Mouse (Mus musculus): ENCODE results near the gene Tmem132b. TPM values are rescaled to one million over a fixed set of nuclear protein-coding genes. Genes with fewer than 3 reads are reported as not detected.

Tmem132b gene
- polyA plus RNA-seq, 1 experiment from 2014 or later = 0.41 TPM

DNA sequence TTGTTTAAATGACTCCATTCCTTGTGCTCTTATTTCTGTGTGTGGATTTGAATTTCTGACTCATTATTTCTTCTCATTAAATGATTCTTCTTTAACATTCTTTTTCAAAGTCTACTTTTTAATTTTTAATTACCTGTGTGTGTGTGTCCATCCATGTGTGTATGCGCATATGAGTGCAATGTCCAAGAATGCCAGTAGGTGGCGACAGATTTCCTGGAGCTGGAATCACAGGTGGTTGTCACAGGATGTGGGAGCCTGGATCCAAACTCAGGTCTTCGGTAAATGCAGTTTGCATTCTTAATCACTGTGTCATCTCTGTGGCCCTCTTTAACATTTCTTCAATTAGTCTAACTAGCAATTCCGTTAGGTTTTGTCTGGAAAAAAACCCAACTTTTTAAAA lies 240.7 kb downstream of the Tmem132b start:
- Histone ChIP-seq H3K9me3 (no peaks in the 10 kb centered on the region; the same call in 1 of the 2 replicates), H3K27me3 (ENCODE audit: insufficient read depth, poor library complexity, severe bottlenecking) (no peaks in the 10 kb centered on the region), H3K36me3 (no peaks in the 10 kb centered on the region), H3K4me1 (replicated peaks) (no peaks in the 10 kb centered on the region), H3K4me3 (no peak overlapping the region), H3K27ac (no peak overlapping the region)
- 92% methylated on average over 4 of the region's 4 CpGs for WGBS
- DNase-seq (ENCODE audit: low spot score) = no peak

DNA sequence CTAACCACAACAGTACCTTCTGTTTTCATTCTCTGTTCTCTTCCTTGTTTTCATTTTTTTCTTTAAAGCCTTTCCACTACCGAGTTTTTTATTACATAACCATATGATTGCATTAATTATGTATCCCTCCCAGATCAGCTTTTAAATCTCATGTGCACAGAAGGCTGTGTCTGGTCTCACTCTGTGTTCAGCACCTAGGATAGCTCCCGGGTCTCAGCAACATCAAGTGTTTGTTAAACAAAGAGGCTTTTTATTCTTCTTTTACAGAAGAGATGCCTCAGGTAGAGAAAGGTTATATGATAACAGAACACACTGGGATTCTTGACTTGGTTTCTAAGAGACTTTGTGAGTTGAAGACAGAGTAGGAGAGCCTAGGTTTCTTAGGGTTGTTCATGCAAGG lies 241.2 kb downstream of the Tmem132b start:
- DNase-seq (ENCODE audit: low spot score) = no peak
- Histone ChIP-seq H3K36me3 (no peaks in the 10 kb centered on the region), H3K9me3 (no peaks in the 10 kb centered on the region; the same call in 1 of the 2 replicates), H3K27ac (no peak overlapping the region), H3K4me3 (no peak overlapping the region), H3K4me1 (replicated peaks) (no peaks in the 10 kb centered on the region), H3K27me3 (ENCODE audit: insufficient read depth, poor library complexity, severe bottlenecking) (no peaks in the 10 kb centered on the region)
- WGBS = 51% methylated on average over 2 of the region's 2 CpGs

GRCm38 (mm10) chr5:125780332-125780731 lies 248.8 kb downstream of the Tmem132b start:
- Histone ChIP-seq H3K27ac (no peak overlapping the region), H3K4me1 (replicated peaks) (no peaks in the 10 kb centered on the region), H3K9me3 (peaks cover 11% of the 10 kb centered on the region), H3K27me3 (ENCODE audit: insufficient read depth, poor library complexity, severe bottlenecking) (no peaks in the 10 kb centered on the region), H3K36me3 (no peaks in the 10 kb centered on the region), H3K4me3 (no peak overlapping the region)
- no peak for DNase-seq (ENCODE audit: low spot score)
- WGBS = 95% methylated on average over 1 of the region's 1 CpGs

DNA sequence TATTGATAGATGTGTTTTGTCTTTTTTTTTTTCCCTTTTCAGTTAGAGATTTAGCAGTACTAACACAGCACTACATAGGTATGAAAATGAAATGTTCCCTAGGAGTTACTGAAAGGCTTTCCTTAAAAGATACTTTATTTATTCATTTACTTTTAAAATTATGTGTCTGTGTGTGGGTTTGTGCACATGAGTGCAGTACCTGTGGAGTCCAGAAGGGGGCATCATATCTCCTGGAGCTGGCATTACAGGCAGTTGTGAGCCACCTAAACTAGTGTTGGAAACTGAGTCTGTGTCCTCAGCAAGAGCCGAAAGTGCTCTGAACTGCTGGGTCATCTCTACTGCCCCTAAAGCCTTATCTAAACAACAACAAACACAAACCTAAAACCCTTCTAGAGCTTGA lies 261.1 kb downstream of the Tmem132b start:
- H3K4me1 ChIP-seq (replicated peaks) = no peaks in the 10 kb centered on the region
- DNase-seq (ENCODE audit: low spot score) = no peak
- no peak overlapping the region for H3K4me3 ChIP-seq
- H3K36me3 ChIP-seq = no peaks in the 10 kb centered on the region
- WGBS = 97% methylated on average over 1 of the region's 1 CpGs
- H3K27ac ChIP-seq = no peak overlapping the region
- H3K9me3 ChIP-seq = no peaks in the 10 kb centered on the region
- no peaks in the 10 kb centered on the region for H3K27me3 ChIP-seq (ENCODE audit: insufficient read depth, poor library complexity, severe bottlenecking)

DNA sequence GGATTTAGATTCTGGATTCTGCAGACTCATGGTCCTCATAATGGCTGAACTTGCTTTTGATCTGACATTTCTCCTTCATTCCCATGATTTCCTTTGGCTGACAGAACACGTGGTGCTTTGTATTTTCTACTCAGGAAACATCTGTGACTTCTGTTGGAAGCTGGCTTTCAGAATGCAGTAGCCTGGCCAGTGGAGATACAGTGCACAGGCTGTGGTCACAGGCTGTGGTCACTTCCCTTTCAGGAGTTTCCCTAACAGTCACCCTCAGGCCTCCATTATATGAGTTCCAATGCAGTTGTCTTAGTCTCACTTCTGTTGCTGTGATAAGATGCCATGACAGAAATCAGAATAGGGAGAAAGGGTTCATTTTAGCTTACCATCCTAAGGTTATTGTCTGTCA lies 262.7 kb downstream of the Tmem132b start:
- Histone ChIP-seq H3K9me3 (no peaks in the 10 kb centered on the region), H3K27me3 (ENCODE audit: insufficient read depth, poor library complexity, severe bottlenecking) (no peaks in the 10 kb centered on the region), H3K4me1 (replicated peaks) (no peaks in the 10 kb centered on the region), H3K4me3 (no peak overlapping the region), H3K36me3 (no peaks in the 10 kb centered on the region), H3K27ac (no peak overlapping the region)
- WGBS = 68% methylated on average over 1 of the region's 1 CpGs
- DNase-seq (ENCODE audit: low spot score) = no peak

GRCm38 (mm10) chr5:125799622-125800021 lies 268.0 kb downstream of the Tmem132b start:
- peak overlapping the region; percentile 31 for H3K4me3 ChIP-seq
- no peaks in the 10 kb centered on the region for H3K36me3 ChIP-seq
- peak; percentile 2 for DNase-seq (ENCODE audit: low spot score)

GRCm38 (mm10) chr5:125800025-125800424 lies 268.5 kb downstream of the Tmem132b start:
- Histone ChIP-seq H3K9me3 (no peaks in the 10 kb centered on the region), H3K36me3 (no peaks in the 10 kb centered on the region), H3K4me1 (replicated peaks) (0 out of 2 replicates have a peak, but pooled peaks cover 2% of the 10 kb centered on the region), H3K27ac (no peak overlapping the region), H3K4me3 (peak overlapping the region; percentile 31), H3K27me3 (ENCODE audit: insufficient read depth, poor library complexity, severe bottlenecking) (no peaks in the 10 kb centered on the region)
- peak; percentile 54 for DNase-seq (ENCODE audit: low spot score)
- 17% methylated on average over 11 of the region's 11 CpGs for WGBS

More at GRCm38 (mm10) chr5:125799622-125800021, 268.0 kb downstream of the Tmem132b start:
- Histone ChIP-seq H3K9me3 (no peaks in the 10 kb centered on the region), H3K27ac (no peak overlapping the region), H3K4me1 (replicated peaks) (0 out of 2 replicates have a peak, but pooled peaks cover 2% of the 10 kb centered on the region), H3K27me3 (ENCODE audit: insufficient read depth, poor library complexity, severe bottlenecking) (no peaks in the 10 kb centered on the region)
- WGBS = 38% methylated on average over 5 of the region's 5 CpGs

GRCm38 (mm10) chr5:125802801-125803200 lies 271.2 kb downstream of the Tmem132b start:
- H3K4me3 ChIP-seq = no peak overlapping the region
- 0 out of 2 replicates have a peak, but pooled peaks cover 2% of the 10 kb centered on the region for H3K4me1 ChIP-seq (replicated peaks)
- DNase-seq (ENCODE audit: low spot score) = no peak
- H3K27ac ChIP-seq = no peak overlapping the region
- no peaks in the 10 kb centered on the region for H3K27me3 ChIP-seq (ENCODE audit: insufficient read depth, poor library complexity, severe bottlenecking)
- WGBS = 77% methylated on average over 7 of the region's 7 CpGs
- no peaks in the 10 kb centered on the region for H3K9me3 ChIP-seq
- no peaks in the 10 kb centered on the region for H3K36me3 ChIP-seq

GRCm38 (mm10) chr5:125805327-125805726 lies 273.8 kb downstream of the Tmem132b start:
- H3K4me3 ChIP-seq = no peak overlapping the region
- no peaks in the 10 kb centered on the region for H3K27me3 ChIP-seq (ENCODE audit: insufficient read depth, poor library complexity, severe bottlenecking)
- DNase-seq (ENCODE audit: low spot score) = no peak
- H3K4me1 ChIP-seq (replicated peaks) = no peaks in the 10 kb centered on the region
- no peaks in the 10 kb centered on the region for H3K9me3 ChIP-seq
- H3K27ac ChIP-seq = no peak overlapping the region
- H3K36me3 ChIP-seq = no peaks in the 10 kb centered on the region
- WGBS = 68% methylated on average over 5 of the region's 5 CpGs

GRCm38 (mm10) chr5:125807861-125808260 lies 276.3 kb downstream of the Tmem132b start:
- Histone ChIP-seq H3K9me3 (no peaks in the 10 kb centered on the region), H3K4me1 (replicated peaks) (no peaks in the 10 kb centered on the region), H3K27me3 (ENCODE audit: insufficient read depth, poor library complexity, severe bottlenecking) (no peaks in the 10 kb centered on the region), H3K36me3 (no peaks in the 10 kb centered on the region), H3K27ac (no peak overlapping the region), H3K4me3 (no peak overlapping the region)
- WGBS = 90% methylated on average over 5 of the region's 5 CpGs
- no peak for DNase-seq (ENCODE audit: low spot score)

- no peaks in the 10 kb centered on the region for H3K27me3 ChIP-seq (ENCODE audit: insufficient read depth, poor library complexity, severe bottlenecking)
- no peaks in the 10 kb centered on the region for H3K4me1 ChIP-seq (replicated peaks)
- no peak overlapping the region for H3K4me3 ChIP-seq
- no peak for DNase-seq (ENCODE audit: low spot score)
- 84% methylated on average over 3 of the region's 3 CpGs for WGBS
- H3K27ac ChIP-seq = no peak overlapping the region
- H3K9me3 ChIP-seq = 0 out of 2 replicates have a peak, but pooled peaks cover 7% of the 10 kb centered on the region
- H3K36me3 ChIP-seq = no peaks in the 10 kb centered on the region
Measured at GRCm38 (mm10) chr5:125829342-125829741, 297.8 kb downstream of the Tmem132b start.

DNA sequence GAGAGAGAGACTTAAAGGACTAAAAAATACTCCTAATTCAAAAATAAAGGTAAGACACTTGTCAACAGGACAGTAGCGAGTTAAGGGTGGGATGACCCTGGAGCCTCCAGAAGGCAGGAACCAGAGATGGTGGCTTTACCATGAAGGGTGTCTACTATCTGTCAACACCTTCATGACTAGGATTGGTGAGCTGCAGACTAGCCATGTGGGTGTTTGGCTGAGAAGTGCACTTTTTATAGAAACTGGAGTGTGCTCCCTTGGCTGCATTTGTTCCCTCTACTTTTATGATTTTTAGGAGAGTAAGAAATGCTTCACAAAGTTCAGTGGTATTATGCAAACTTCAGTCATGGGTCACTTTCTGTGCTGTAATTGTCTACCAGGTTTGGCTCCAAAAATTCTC lies 304.3 kb downstream of the Tmem132b start:
- H3K4me1 ChIP-seq (replicated peaks) = no peaks in the 10 kb centered on the region
- no peak overlapping the region for H3K27ac ChIP-seq
- DNase-seq (ENCODE audit: low spot score) = no peak
- H3K9me3 ChIP-seq = 0 out of 2 replicates have a peak, but pooled peaks cover 4% of the 10 kb centered on the region
- H3K36me3 ChIP-seq = no peaks in the 10 kb centered on the region
- H3K4me3 ChIP-seq = no peak overlapping the region
- WGBS = 93% methylated on average over 1 of the region's 1 CpGs
- no peaks in the 10 kb centered on the region for H3K27me3 ChIP-seq (ENCODE audit: insufficient read depth, poor library complexity, severe bottlenecking)

DNA sequence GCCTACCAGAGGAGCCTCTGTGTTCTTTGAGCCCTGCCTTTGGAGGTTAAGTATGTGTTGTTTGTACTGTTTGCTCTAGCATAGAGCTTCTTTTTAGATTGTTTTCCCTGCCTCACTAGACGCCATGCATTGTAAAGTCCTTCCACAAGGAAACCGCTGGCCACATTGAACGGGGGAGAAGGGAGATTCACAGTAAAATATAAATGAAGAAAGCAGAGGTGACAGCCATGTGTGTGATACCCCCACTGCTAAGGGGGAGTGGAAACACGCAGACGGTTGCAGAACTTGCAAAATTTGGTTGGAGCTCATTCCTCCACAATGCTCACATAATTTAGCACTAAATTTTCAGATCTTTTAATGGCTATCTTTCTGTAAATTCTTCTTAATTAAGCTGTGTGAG lies 305.2 kb downstream of the Tmem132b start:
- H3K27me3 ChIP-seq (ENCODE audit: insufficient read depth, poor library complexity, severe bottlenecking) = no peaks in the 10 kb centered on the region
- no peak overlapping the region for H3K27ac ChIP-seq
- no peak overlapping the region for H3K4me3 ChIP-seq
- H3K36me3 ChIP-seq = no peaks in the 10 kb centered on the region
- no peak for DNase-seq (ENCODE audit: low spot score)
- 86% methylated on average over 5 of the region's 5 CpGs for WGBS
- no peaks in the 10 kb centered on the region for H3K4me1 ChIP-seq (replicated peaks)
- 0 out of 2 replicates have a peak, but pooled peaks cover 4% of the 10 kb centered on the region for H3K9me3 ChIP-seq
